Mouse (Mus musculus) heart, adult 9 months (tissue): ENCODE measurements at regions not wholly inside any gene's neighbourhood (a gene's known extent, or its start where the extent isn't known, plus 50 kb on each side); places are given as distances from the start of the nearest gene placed in this dataset.

ENCODE experiments used
- DNase-seq, 2 experiments: peaks; one replicate each; pipeline ENCODE4 v3.0.0; 2022; ENCODE audit warnings: low spot score in 2 of 2

GRCm38 (mm10) chr11:109039792-109040518 is 104.2 kb downstream of the E030025P04Rik start:
- DNase-seq = no peak

GRCm38 (mm10) chr11:109039060-109039791 is 104.9 kb downstream of the E030025P04Rik start:
- DNase-seq = no peak

- DNase-seq = no peak
Observed at GRCm38 (mm10) chr11:109038136-109038535, 106.0 kb downstream of the E030025P04Rik start.

GRCm38 (mm10) chr11:109034596-109034995 is 109.6 kb downstream of the E030025P04Rik start:
- DNase-seq = no peak

- DNase-seq = no peak
Observed at GRCm38 (mm10) chr11:109034072-109034471, 110.1 kb downstream of the E030025P04Rik start.

- no peak for DNase-seq
Observed at GRCm38 (mm10) chr11:109032729-109033128, 111.4 kb downstream of the E030025P04Rik start.

- peak in 1 of 2 experiments; percentile 21 for DNase-seq
Observed at GRCm38 (mm10) chr11:109030486-109030885, 110.3 kb downstream of the Axin2 start.

- no peak for DNase-seq
Observed at GRCm38 (mm10) chr11:109029894-109030293, 109.7 kb downstream of the Axin2 start.

- DNase-seq = peak; percentile 55 to 69
Observed at GRCm38 (mm10) chr11:109014806-109015205, 94.7 kb downstream of the Axin2 start.

- no peak for DNase-seq
Observed at GRCm38 (mm10) chr11:109011161-109011560, 91.0 kb downstream of the Axin2 start.

- no peak for DNase-seq
Observed at GRCm38 (mm10) chr11:109008872-109009271, 88.7 kb downstream of the Axin2 start.

GRCm38 (mm10) chr11:109005681-109006080 is 85.5 kb downstream of the Axin2 start:
- no peak for DNase-seq
